In the genomic region with DNA sequence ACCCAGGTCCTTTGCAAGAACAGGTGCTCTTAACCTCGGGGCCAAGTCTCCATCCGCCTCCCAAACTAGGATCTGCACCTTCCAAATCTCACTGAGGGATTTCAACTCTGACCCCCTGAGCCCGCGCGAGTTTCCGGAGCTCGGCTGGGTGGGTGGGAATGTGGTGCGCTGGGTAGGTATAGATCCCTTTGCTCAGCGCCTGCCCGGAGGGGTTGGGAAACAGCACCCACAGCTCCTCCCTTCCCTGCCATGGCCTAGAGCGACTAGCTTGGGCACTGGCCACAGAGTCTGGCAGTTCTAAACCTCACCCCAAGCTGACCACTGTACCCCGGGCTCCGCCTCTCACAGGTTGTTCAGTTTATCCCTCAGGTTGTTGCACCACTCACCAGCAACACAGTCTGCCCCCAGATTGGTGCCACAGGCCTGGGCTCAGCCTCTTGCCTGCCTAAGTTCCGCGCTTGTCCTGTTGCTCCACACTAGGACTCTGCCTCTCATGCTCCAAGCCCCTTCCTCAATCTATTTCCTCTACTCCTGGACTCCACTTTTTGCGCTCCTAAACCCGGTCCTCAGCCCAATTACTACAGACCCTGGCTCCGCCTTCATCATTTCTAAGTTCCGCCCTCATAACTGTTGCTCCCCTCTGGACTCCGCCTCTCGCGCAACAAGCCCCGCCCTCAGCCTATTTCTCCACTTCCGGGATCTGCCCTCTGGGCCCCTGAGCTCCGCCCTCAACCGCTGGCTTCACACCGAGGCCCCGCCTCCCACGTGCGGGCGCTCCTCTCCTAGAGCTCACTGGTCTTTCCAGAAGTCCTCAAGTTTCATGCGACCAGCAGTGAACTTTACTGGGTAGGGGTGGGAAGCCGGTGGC, we compare ENCODE assay signal across 8 mouse cellular contexts.
DNase-seq lines count a peak whose midpoint lies in the region; ATAC-seq lines count a peak whose summit lies in the region.

No protein-coding gene starts in this region.

- 0 out of 2 replicates have a peak, but pooled peaks have one; percentile 44 for ATAC-seq in limb, embryonic 15.5 days (ENCODE audit: insufficient number of reproducible peaks, low FRiP score, low TSS enrichment, low read depth)
- peak; percentile 60; the same call in 1 of the 2 replicates for ATAC-seq in stomach, embryonic 16.5 days (ENCODE audit: insufficient read depth, low FRiP score)
- no peak for ATAC-seq in forebrain, embryonic 12.5 days (ENCODE audit: low FRiP score)

- no peaks in the 10 kb centered on the region for H3K36me3 ChIP-seq in limb, embryonic 15.5 days
- no peaks in the 10 kb centered on the region for H3K36me3 ChIP-seq in stomach, embryonic 16.5 days (ENCODE audit: control insufficient read depth, insufficient read depth, low read length)
- no peaks in the 10 kb centered on the region for H3K36me3 ChIP-seq in forebrain, embryonic 12.5 days (replicated peaks)

- 35% methylated on average over 33 of the region's 33 CpGs for WGBS in limb, embryonic 15.5 days
- 30% methylated on average over 33 of the region's 33 CpGs for WGBS in stomach, embryonic 16.5 days
- 39% methylated on average over 33 of the region's 33 CpGs for WGBS in forebrain, embryonic 12.5 days

- no peaks in the 10 kb centered on the region for H3K27me3 ChIP-seq in limb, embryonic 15.5 days
- H3K27me3 ChIP-seq in stomach, embryonic 16.5 days (ENCODE audit: control insufficient read depth, insufficient read depth, low read length) = no peaks in the 10 kb centered on the region
- no peaks in the 10 kb centered on the region for H3K27me3 ChIP-seq in forebrain, embryonic 12.5 days

- H3K4me3 ChIP-seq in limb, embryonic 15.5 days = no peak overlapping the region
- no peak overlapping the region for H3K4me3 ChIP-seq in stomach, embryonic 16.5 days (replicated peaks; ENCODE audit: low read length)
- H3K4me3 ChIP-seq in forebrain, embryonic 12.5 days (replicated peaks) = no peak overlapping the region

- no peaks in the 10 kb centered on the region for H3K4me1 ChIP-seq in limb, embryonic 15.5 days
- no peaks in the 10 kb centered on the region for H3K4me1 ChIP-seq in stomach, embryonic 16.5 days (ENCODE audit: control insufficient read depth, insufficient read depth, low read length)
- no peaks in the 10 kb centered on the region for H3K4me1 ChIP-seq in forebrain, embryonic 12.5 days

- no peak overlapping the region for H3K4me2 ChIP-seq in limb, embryonic 15.5 days
- peak overlapping the region; percentile 29; the same call in 1 of the 2 replicates for H3K4me2 ChIP-seq in stomach, embryonic 16.5 days (ENCODE audit: low read depth, low read length)
- H3K4me2 ChIP-seq in forebrain, embryonic 12.5 days = no peak overlapping the region

- H3K9ac ChIP-seq in limb, embryonic 15.5 days = no peak overlapping the region
- H3K9ac ChIP-seq in stomach, embryonic 16.5 days (ENCODE audit: low read length) = no peak overlapping the region
- H3K9ac ChIP-seq in forebrain, embryonic 12.5 days = no peak overlapping the region

- H3K27ac ChIP-seq in limb, embryonic 15.5 days = no peak overlapping the region
- H3K27ac ChIP-seq in stomach, embryonic 16.5 days (ENCODE audit: low read length) = no peak overlapping the region
- no peak overlapping the region for H3K27ac ChIP-seq in forebrain, embryonic 12.5 days

- H3K9me3 ChIP-seq in limb, embryonic 15.5 days = no peaks in the 10 kb centered on the region
- H3K9me3 ChIP-seq in stomach, embryonic 16.5 days (replicated peaks; ENCODE audit: control insufficient read depth, low read length) = no peaks in the 10 kb centered on the region; the same call in 1 of the 2 replicates
- H3K9me3 ChIP-seq in forebrain, embryonic 12.5 days = peaks cover 22% of the 10 kb centered on the region

- DNase-seq in adrenal gland, adult (ENCODE audit: inconsistent age in 2 of 2, low spot score in 1 of 2) = peak; percentile 24 to 78
- no peak for DNase-seq in adrenal gland, postnatal 25 days
- peak; percentile 53 to 54 for DNase-seq in urinary bladder, adult 18-20 months (ENCODE audit: low spot score in 2 of 2)
- no peak for DNase-seq in urinary bladder, adult 2 months (ENCODE audit: low spot score)
- no peak for DNase-seq in layer of hippocampus, adult 9-10 months (ENCODE audit: low spot score)

Comparison
In these comparisons a context has a peak if more than half of its experiments do, and no peak if none do; other contexts are left out.
1. DNase-seq: peak in adrenal gland, adult (2 of 2) and urinary bladder, adult 18-20 months (2 of 2); none in adrenal gland, postnatal 25 days (single experiment), urinary bladder, adult 2 months (single experiment) and layer of hippocampus, adult 9-10 months (single experiment).